Mouse (Mus musculus) T-cell, adult 66 days (primary cell): ENCODE data around the gene 9530053A07Rik. TPM values are rescaled to one million over a fixed set of nuclear protein-coding genes. Genes with fewer than 3 reads are reported as not detected.

Experiments
- total RNA-seq, 2 experiments: library from RNA; stranded (reverse); gene quantifications; 3 replicates in 1 of 2; 4 replicates in 1 of 2; pipeline ENCODE4 v1.2.4; 2023

Gene 9530053A07Rik
- total RNA-seq, result not detected

GRCm38 (mm10) chr7:28129166-28129565 is at the start of gene 9530053A07Rik:
Gene 9530053A07Rik, plus strand, starts transcription at chr7:28129466.

GRCm38 (mm10) chr7:28169489-28170422 is 40.5 kb downstream of the 9530053A07Rik start, which contains the start of gene Fbl:
Gene Fbl, plus strand, starts transcription at chr7:28169710.

GRCm38 (mm10) chr7:28179228-28179627 is 50.0 kb downstream of the 9530053A07Rik start, which contains the start of gene Dyrk1b:
Gene Dyrk1b, plus strand, starts transcription at chr7:28179469.

Other genes with a start within 250 kb of the 9530053A07Rik start
- 10 to 100 TPM; 10.2 to 10.3 TPM for gene Zfp974, start 200.0 kb upstream of the 9530053A07Rik start, total RNA-seq
- gene Zfp780b, start 150.3 kb upstream of the 9530053A07Rik start, total RNA-seq, result 10 to 100 TPM; 12.8 to 16.4 TPM
- 10 to 100 TPM in 1 of 2 experiments, 1 to 10 TPM in 1; 9.4 to 15.0 TPM for gene Zfp850, start 115.4 kb upstream of the 9530053A07Rik start, total RNA-seq
- 100 to 1,000 TPM in 1 of 2 experiments, 10 to 100 TPM in 1; 95.2 to 116 TPM for gene Psmc4, start 79.4 kb upstream of the 9530053A07Rik start, total RNA-seq
- not detected for gene Fcgbp, start 58.2 kb upstream of the 9530053A07Rik start, total RNA-seq
- gene Fbl, start 40.2 kb downstream of the 9530053A07Rik start, total RNA-seq, result 100 to 1,000 TPM; 207 to 223 TPM
- gene Dyrk1b, start 50.0 kb downstream of the 9530053A07Rik start, total RNA-seq, result 10 to 100 TPM; 13.8 to 14.1 TPM
- 10 to 100 TPM; 11.0 to 12.4 TPM for gene Eid2, start 138.4 kb downstream of the 9530053A07Rik start, total RNA-seq
- 1 to 10 TPM; 6.2 to 7.4 TPM for gene Eid2b, start 148.3 kb downstream of the 9530053A07Rik start, total RNA-seq
- gene Selenov, start 161.7 kb downstream of the 9530053A07Rik start, total RNA-seq, result not detected
- gene Dll3, start 172.8 kb downstream of the 9530053A07Rik start, total RNA-seq, result not detected
- 10 to 100 TPM; 34.1 to 40.1 TPM for gene Timm50, start 182.6 kb downstream of the 9530053A07Rik start, total RNA-seq
- 100 to 1,000 TPM; 169 to 174 TPM for gene Supt5, start 209.3 kb downstream of the 9530053A07Rik start, total RNA-seq
- 1,000 to 10,000 TPM; 5,462 to 5,531 TPM for gene Rps16, start 221.2 kb downstream of the 9530053A07Rik start, total RNA-seq
- gene Plekhg2, start 243.1 kb downstream of the 9530053A07Rik start, total RNA-seq, result 100 to 1,000 TPM; 182 to 187 TPM